Mouse (Mus musculus) 3134 (cell line): ENCODE data around the gene Tenm4.
A peak's percentile ranks its signal among the peaks of the same experiment; 100 is the strongest.

Experiments used
- DNase-seq: peaks from one replicate; pipeline ENCODE4 v3.0.0-alpha.2; 2011; ENCODE audit warnings: low spot score; ENCODE audit not compliant: insufficient read length; ENCODE audit errors: extremely low read depth

The Tenm4 gene

GRCm38 (mm10) chr7:96235847-96236246 is 64.8 kb downstream of the Tenm4 start:
- DNase-seq: no peak

- DNase-seq: no peak
These were observed 69.6 kb downstream of the Tenm4 start for GRCm38 (mm10) chr7:96240661-96241060.

- no peak for DNase-seq
These were observed 71.5 kb downstream of the Tenm4 start for GRCm38 (mm10) chr7:96242328-96243185.

GRCm38 (mm10) chr7:96244796-96245195 is 73.8 kb downstream of the Tenm4 start:
- DNase-seq: no peak

GRCm38 (mm10) chr7:96259630-96260029 is 88.6 kb downstream of the Tenm4 start:
- DNase-seq: peak; percentile 53

GRCm38 (mm10) chr7:96262182-96262581 is 91.1 kb downstream of the Tenm4 start:
- DNase-seq: no peak

- DNase-seq: peak; percentile 9
These were observed 94.9 kb downstream of the Tenm4 start for GRCm38 (mm10) chr7:96265941-96266340.

- peak; percentile 2 for DNase-seq
These were observed 96.2 kb downstream of the Tenm4 start for GRCm38 (mm10) chr7:96267266-96267665.

GRCm38 (mm10) chr7:96270684-96271083 is 99.6 kb downstream of the Tenm4 start:
- no peak for DNase-seq

GRCm38 (mm10) chr7:96272068-96272467 is 101.0 kb downstream of the Tenm4 start:
- DNase-seq: no peak

- no peak for DNase-seq
These were observed 103.4 kb downstream of the Tenm4 start for GRCm38 (mm10) chr7:96274486-96274885.

GRCm38 (mm10) chr7:96277550-96277949 is 106.5 kb downstream of the Tenm4 start:
- DNase-seq: no peak

GRCm38 (mm10) chr7:96278378-96278777 is 107.3 kb downstream of the Tenm4 start:
- DNase-seq: no peak

- DNase-seq: no peak
These were observed 109.7 kb downstream of the Tenm4 start for GRCm38 (mm10) chr7:96280795-96281194.

GRCm38 (mm10) chr7:96290576-96290975 is 119.5 kb downstream of the Tenm4 start:
- DNase-seq: no peak

GRCm38 (mm10) chr7:96295959-96296358 is 124.9 kb downstream of the Tenm4 start:
- DNase-seq: no peak

- DNase-seq: no peak
These were observed 129.9 kb downstream of the Tenm4 start for GRCm38 (mm10) chr7:96300826-96301397.

- no peak for DNase-seq
These were observed 130.8 kb downstream of the Tenm4 start for GRCm38 (mm10) chr7:96301813-96302212.

- no peak for DNase-seq
These were observed 132.9 kb downstream of the Tenm4 start for GRCm38 (mm10) chr7:96303963-96304362.

- DNase-seq: no peak
These were observed 134.4 kb downstream of the Tenm4 start for GRCm38 (mm10) chr7:96305382-96305935.

GRCm38 (mm10) chr7:96308106-96308505 is 137.1 kb downstream of the Tenm4 start:
- no peak for DNase-seq

- no peak for DNase-seq
These were observed 158.3 kb downstream of the Tenm4 start for GRCm38 (mm10) chr7:96329343-96329742.
